Mouse (Mus musculus) lung, adult 2 months (tissue): ENCODE data around the gene Pbx4.

Experiments
- CTCF ChIP-seq: fragments of 200-500 bp; IDR thresholded peaks from 2 replicates; pipeline ENCODE4 v1.5.1; 2011; ENCODE audit warnings: mild to moderate bottlenecking, low read length, control low read depth; ENCODE audit not compliant: insufficient read depth
- POLR2A ChIP-seq: fragments of 200-500 bp; IDR thresholded peaks from 2 replicates; pipeline ENCODE4 v1.6.1; 2011; ENCODE audit warnings: low read depth, mild to moderate bottlenecking, control low read depth, low read length, borderline replicate concordance; ENCODE audit errors: extremely low read depth

DNA sequence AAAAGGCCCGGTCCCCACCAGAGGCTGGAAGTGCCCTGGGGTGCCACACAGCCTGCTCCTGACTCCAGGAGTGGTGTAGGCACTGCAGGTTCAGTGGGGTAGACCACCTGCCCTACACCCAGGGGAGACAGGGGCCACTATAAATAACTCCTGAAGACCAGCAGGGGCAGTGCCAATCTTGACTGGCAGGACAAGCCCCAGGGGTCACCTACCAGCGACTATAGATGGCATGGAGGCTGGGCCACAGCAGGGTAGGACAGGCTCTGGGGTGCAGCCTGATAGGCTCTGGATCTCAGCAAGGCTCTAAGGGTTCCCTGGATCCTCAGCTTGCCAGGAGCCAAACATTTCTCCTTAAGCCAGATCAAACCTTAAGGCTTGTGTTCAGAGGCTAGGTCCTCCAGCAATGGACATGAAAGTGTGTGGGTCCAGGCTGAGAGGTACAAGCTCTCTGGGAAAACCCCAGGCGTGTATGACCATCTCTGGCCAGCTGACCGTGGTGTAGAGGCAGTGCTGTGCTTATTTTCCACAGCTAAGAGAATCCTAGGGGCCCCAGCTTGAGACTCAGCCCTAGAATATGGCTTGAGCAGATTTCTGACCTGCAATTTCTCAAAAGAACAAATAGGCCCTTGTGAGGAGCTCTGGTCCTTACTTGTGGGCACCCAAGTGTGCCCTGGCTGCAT is 63.6 kb downstream of the Pbx4 start:
- TF ChIP-seq CTCF, result no peak
- TF ChIP-seq POLR2A, result no peak
